Mouse (Mus musculus): Measurements from ENCODE around the gene Tnrc6b. TPM values are rescaled to one million over a fixed set of nuclear protein-coding genes. Genes with fewer than 3 reads are reported as not detected.

The Tnrc6b gene
- polyA plus RNA-seq, 1 experiment from 2014 or later = 26.8 TPM

DNA sequence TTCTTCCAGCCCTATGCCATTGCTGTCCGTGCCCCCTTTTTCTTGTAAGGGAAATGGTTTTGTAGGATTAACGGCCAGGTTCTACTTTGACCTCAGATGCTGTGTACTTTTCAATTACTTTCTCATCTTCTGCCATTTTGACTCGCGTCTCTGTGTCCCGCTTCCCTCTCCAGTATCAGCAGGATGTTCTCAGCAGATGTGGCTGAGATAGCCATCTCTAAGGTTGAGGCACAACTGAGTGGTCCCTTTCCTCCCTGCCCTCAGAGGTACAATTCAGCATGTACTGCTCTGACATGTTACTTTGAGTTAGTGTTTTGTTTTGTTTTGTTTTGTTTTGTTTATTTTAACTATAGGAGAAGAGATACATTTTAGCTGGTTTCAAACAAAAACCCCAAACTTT is 223.7 kb downstream of the Tnrc6b start:
- ATAC-seq = no peak
- H3K27me3 ChIP-seq (replicated peaks; ENCODE audit: control insufficient read depth, insufficient read depth, low read length) = no peaks in the 10 kb centered on the region
- peaks cover 6% of the 10 kb centered on the region for H3K36me3 ChIP-seq (ENCODE audit: control insufficient read depth, insufficient read depth, low read length)
- 89% methylated on average over 5 of the region's 5 CpGs for WGBS
- H3K4me1 ChIP-seq (ENCODE audit: control insufficient read depth, insufficient read depth, low read depth, low read length) = no peaks in the 10 kb centered on the region
- H3K9ac ChIP-seq (ENCODE audit: low read depth, low read length) = no peak overlapping the region
- H3K4me3 ChIP-seq (ENCODE audit: low read length) = no peak overlapping the region
- H3K9me3 ChIP-seq (ENCODE audit: control insufficient read depth, low read length) = no peaks in the 10 kb centered on the region
- no peak overlapping the region for H3K4me2 ChIP-seq (ENCODE audit: low read length)
- H3K27ac ChIP-seq (ENCODE audit: low read depth, low read length) = no peak overlapping the region

DNA sequence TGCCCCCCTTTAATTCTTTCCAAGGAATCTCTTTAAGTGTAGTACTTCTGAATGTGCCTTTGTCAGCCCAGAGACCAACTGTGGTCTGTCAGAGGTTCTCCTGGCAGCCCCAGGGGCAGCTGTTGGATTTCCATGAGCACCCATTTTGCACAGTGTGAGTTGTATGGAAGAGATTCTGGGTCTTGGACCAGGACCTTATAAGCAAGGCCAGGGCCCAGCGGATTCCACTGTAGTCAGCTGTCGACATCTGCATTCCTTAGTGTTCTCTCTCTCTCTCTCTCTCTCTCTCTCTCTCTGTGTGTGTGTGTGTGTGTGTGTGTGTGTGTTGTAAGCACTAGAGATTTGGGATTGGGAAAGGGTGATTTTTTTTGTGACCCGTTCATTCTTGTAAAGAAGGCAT is 225.6 kb downstream of the Tnrc6b start:
- ATAC-seq = no peak
- Histone ChIP-seq H3K36me3 (ENCODE audit: control insufficient read depth, insufficient read depth, low read length) (peaks cover 6% of the 10 kb centered on the region), H3K27ac (ENCODE audit: low read depth, low read length) (no peak overlapping the region), H3K4me3 (ENCODE audit: low read length) (no peak overlapping the region), H3K4me1 (ENCODE audit: control insufficient read depth, insufficient read depth, low read depth, low read length) (no peaks in the 10 kb centered on the region), H3K4me2 (ENCODE audit: low read length) (no peak overlapping the region), H3K27me3 (replicated peaks; ENCODE audit: control insufficient read depth, insufficient read depth, low read length) (no peaks in the 10 kb centered on the region), H3K9me3 (ENCODE audit: control insufficient read depth, low read length) (no peaks in the 10 kb centered on the region), H3K9ac (ENCODE audit: low read depth, low read length) (no peak overlapping the region)
- WGBS = 66% methylated on average over 3 of the region's 3 CpGs

DNA sequence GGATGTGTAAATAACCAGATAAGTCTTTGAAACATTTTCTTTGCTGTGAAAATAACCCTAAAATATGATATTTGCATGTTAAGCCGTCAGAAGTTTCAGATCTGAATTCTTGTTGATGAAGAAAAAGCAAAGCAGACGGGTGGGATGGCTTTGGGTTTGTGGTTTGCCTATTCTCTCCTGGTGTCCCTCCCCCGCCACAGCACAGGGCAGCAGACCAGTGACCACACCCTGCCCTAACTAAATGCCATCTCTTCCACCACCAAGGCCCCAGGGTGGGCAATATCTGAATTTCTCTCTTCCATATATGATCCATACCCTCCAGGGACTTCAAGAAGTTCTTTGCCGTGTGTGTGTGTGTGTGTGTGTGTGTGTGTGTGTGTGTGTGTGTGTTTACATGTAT is 227.5 kb downstream of the Tnrc6b start:
- Histone ChIP-seq H3K4me2 (ENCODE audit: low read length) (no peak overlapping the region), H3K27ac (ENCODE audit: low read depth, low read length) (no peak overlapping the region), H3K27me3 (replicated peaks; ENCODE audit: control insufficient read depth, insufficient read depth, low read length) (no peaks in the 10 kb centered on the region), H3K4me3 (ENCODE audit: low read length) (no peak overlapping the region), H3K9ac (ENCODE audit: low read depth, low read length) (no peak overlapping the region), H3K36me3 (ENCODE audit: control insufficient read depth, insufficient read depth, low read length) (peaks cover 4% of the 10 kb centered on the region; the same call in 1 of the 2 replicates), H3K4me1 (ENCODE audit: control insufficient read depth, insufficient read depth, low read depth, low read length) (no peaks in the 10 kb centered on the region), H3K9me3 (ENCODE audit: control insufficient read depth, low read length) (no peaks in the 10 kb centered on the region)
- no peak for ATAC-seq
- 83% methylated on average over 4 of the region's 4 CpGs for WGBS

- no peaks in the 10 kb centered on the region for H3K27me3 ChIP-seq (replicated peaks; ENCODE audit: control insufficient read depth, insufficient read depth, low read length)
- H3K4me1 ChIP-seq (ENCODE audit: control insufficient read depth, insufficient read depth, low read depth, low read length) = no peaks in the 10 kb centered on the region
- H3K27ac ChIP-seq (ENCODE audit: low read depth, low read length) = no peak overlapping the region
- no peak overlapping the region for H3K4me2 ChIP-seq (ENCODE audit: low read length)
- 75% methylated on average over 5 of the region's 5 CpGs for WGBS
- no peaks in the 10 kb centered on the region; the same call in 1 of the 2 replicates for H3K36me3 ChIP-seq (ENCODE audit: control insufficient read depth, insufficient read depth, low read length)
- no peaks in the 10 kb centered on the region for H3K9me3 ChIP-seq (ENCODE audit: control insufficient read depth, low read length)
- no peak overlapping the region for H3K4me3 ChIP-seq (ENCODE audit: low read length)
- no peak for ATAC-seq
- no peak overlapping the region for H3K9ac ChIP-seq (ENCODE audit: low read depth, low read length)
Measured at GRCm38 (mm10) chr15:80939401-80939800, 228.3 kb downstream of the Tnrc6b start.

GRCm38 (mm10) chr15:80941468-80942040 is 230.4 kb downstream of the Tnrc6b start:
- Histone ChIP-seq H3K27ac (ENCODE audit: low read depth, low read length) (no peak overlapping the region), H3K36me3 (ENCODE audit: control insufficient read depth, insufficient read depth, low read length) (no peaks in the 10 kb centered on the region), H3K4me1 (ENCODE audit: control insufficient read depth, insufficient read depth, low read depth, low read length) (no peaks in the 10 kb centered on the region), H3K27me3 (replicated peaks; ENCODE audit: control insufficient read depth, insufficient read depth, low read length) (no peaks in the 10 kb centered on the region), H3K4me3 (ENCODE audit: low read length) (no peak overlapping the region), H3K9me3 (ENCODE audit: control insufficient read depth, low read length) (no peaks in the 10 kb centered on the region), H3K9ac (ENCODE audit: low read depth, low read length) (no peak overlapping the region), H3K4me2 (ENCODE audit: low read length) (no peak overlapping the region)
- WGBS = 82% methylated on average over 6 of the region's 6 CpGs
- no peak for ATAC-seq

DNA sequence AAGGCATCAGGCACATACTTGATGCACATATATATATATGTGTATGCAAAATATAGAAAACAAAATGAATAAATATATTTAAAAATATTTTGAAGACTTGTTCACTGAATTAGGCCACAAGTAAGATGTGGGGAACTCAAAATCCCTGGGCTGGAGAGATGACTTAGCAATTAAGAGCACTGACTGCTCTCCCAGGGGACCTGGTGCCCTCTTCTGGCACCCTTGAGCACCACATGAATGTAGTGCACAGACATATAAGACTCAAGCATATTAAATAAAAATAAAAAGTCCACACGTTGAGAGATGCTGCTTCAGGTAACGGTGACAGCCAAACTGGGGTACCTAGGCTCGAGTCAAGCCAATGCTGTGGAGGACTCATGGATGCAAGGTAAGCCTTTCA is 234.7 kb downstream of the Tnrc6b start:
- Histone ChIP-seq H3K27me3 (replicated peaks; ENCODE audit: control insufficient read depth, insufficient read depth, low read length) (no peaks in the 10 kb centered on the region), H3K36me3 (ENCODE audit: control insufficient read depth, insufficient read depth, low read length) (no peaks in the 10 kb centered on the region), H3K4me3 (ENCODE audit: low read length) (no peak overlapping the region), H3K9ac (ENCODE audit: low read depth, low read length) (no peak overlapping the region), H3K4me1 (ENCODE audit: control insufficient read depth, insufficient read depth, low read depth, low read length) (peaks cover 9% of the 10 kb centered on the region), H3K27ac (ENCODE audit: low read depth, low read length) (no peak overlapping the region), H3K9me3 (ENCODE audit: control insufficient read depth, low read length) (no peaks in the 10 kb centered on the region), H3K4me2 (ENCODE audit: low read length) (no peak overlapping the region)
- no peak for ATAC-seq
- 65% methylated on average over 3 of the region's 3 CpGs for WGBS

- no peaks in the 10 kb centered on the region for H3K9me3 ChIP-seq (ENCODE audit: control insufficient read depth, low read length)
- H3K27me3 ChIP-seq (replicated peaks; ENCODE audit: control insufficient read depth, insufficient read depth, low read length) = no peaks in the 10 kb centered on the region
- peak within 1 kb of the TSS; percentile 86 for H3K27ac ChIP-seq (ENCODE audit: low read depth, low read length)
- peak within 1 kb of the TSS; percentile 85 for H3K4me3 ChIP-seq (ENCODE audit: low read length)
- H3K36me3 ChIP-seq (ENCODE audit: control insufficient read depth, insufficient read depth, low read length) = peaks cover 9% of the 10 kb centered on the region
- H3K4me1 ChIP-seq (ENCODE audit: control insufficient read depth, insufficient read depth, low read depth, low read length) = peaks cover 9% of the 10 kb centered on the region
- peak within 1 kb of the TSS; percentile 69 for H3K4me2 ChIP-seq (ENCODE audit: low read length)
- ATAC-seq = peak; percentile 96
- WGBS = under 1% methylated on average over 63 of the region's 63 CpGs
- H3K9ac ChIP-seq (ENCODE audit: low read depth, low read length) = peak within 1 kb of the TSS; percentile 74
Measured at GRCm38 (mm10) chr15:80948145-80949135, 237.3 kb downstream of the Tnrc6b start, which contains the start of gene Adsl. TSS of gene Adsl (plus strand) at chr15:80948490.

DNA sequence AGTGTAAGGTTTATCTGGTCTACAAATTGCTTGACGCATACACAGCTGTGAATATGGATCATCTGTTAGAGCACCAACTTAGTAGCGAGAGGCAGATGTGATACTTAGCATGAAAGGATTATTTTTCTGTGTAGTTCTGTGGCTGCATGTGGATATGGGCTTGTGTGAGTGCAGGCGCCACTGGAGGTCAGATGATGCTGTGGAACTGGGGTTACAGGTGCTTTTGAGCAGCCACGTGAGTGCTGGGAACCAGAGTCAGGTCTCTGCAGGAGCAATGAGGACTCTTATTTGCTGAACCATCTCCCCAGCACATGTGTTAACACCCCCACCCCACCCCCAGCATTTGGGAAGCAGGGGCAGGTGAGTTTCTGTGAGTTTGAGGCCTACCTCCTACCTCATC is 238.3 kb downstream of the Tnrc6b start:
- Histone ChIP-seq H3K27ac (ENCODE audit: low read depth, low read length) (no peak overlapping the region), H3K9me3 (ENCODE audit: control insufficient read depth, low read length) (no peaks in the 10 kb centered on the region), H3K4me1 (ENCODE audit: control insufficient read depth, insufficient read depth, low read depth, low read length) (peaks cover 9% of the 10 kb centered on the region), H3K27me3 (replicated peaks; ENCODE audit: control insufficient read depth, insufficient read depth, low read length) (no peaks in the 10 kb centered on the region), H3K4me2 (ENCODE audit: low read length) (peak overlapping the region; percentile 69), H3K9ac (ENCODE audit: low read depth, low read length) (0 out of 2 replicates have a peak overlapping the region, but pooled peaks have one; percentile 16), H3K4me3 (ENCODE audit: low read length) (peak overlapping the region; percentile 85), H3K36me3 (ENCODE audit: control insufficient read depth, insufficient read depth, low read length) (peaks cover 13% of the 10 kb centered on the region)
- no peak for ATAC-seq
- 60% methylated on average over 4 of the region's 4 CpGs for WGBS

DNA sequence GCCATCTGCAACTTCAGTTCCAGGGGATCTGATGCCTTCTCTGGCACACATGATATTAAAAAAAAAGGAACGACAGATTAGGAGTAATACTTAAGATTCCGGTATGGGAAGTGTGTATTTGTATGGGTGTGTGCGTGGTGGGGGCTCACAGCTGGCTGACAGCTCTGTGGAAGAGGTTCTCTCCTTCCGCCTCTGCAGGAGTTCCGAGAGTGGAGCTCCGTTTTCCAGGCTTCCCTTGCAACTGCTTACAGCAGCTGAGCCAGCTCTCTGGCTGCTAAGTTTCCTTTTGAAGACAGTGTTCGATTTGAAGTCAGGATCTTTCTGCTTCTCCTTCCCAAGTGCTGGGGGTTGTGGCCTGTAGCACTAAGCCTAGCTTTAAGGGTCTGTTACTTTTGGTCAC is 238.9 kb downstream of the Tnrc6b start:
- no peak overlapping the region for H3K4me3 ChIP-seq (ENCODE audit: low read length)
- no peak overlapping the region for H3K4me2 ChIP-seq (ENCODE audit: low read length)
- peaks cover 9% of the 10 kb centered on the region for H3K4me1 ChIP-seq (ENCODE audit: control insufficient read depth, insufficient read depth, low read depth, low read length)
- ATAC-seq = no peak
- 87% methylated on average over 7 of the region's 7 CpGs for WGBS
- H3K9ac ChIP-seq (ENCODE audit: low read depth, low read length) = no peak overlapping the region
- peaks cover 14% of the 10 kb centered on the region for H3K36me3 ChIP-seq (ENCODE audit: control insufficient read depth, insufficient read depth, low read length)
- no peaks in the 10 kb centered on the region for H3K9me3 ChIP-seq (ENCODE audit: control insufficient read depth, low read length)
- no peaks in the 10 kb centered on the region for H3K27me3 ChIP-seq (replicated peaks; ENCODE audit: control insufficient read depth, insufficient read depth, low read length)
- no peak overlapping the region for H3K27ac ChIP-seq (ENCODE audit: low read depth, low read length)
